Mouse (Mus musculus) myocyte (in vitro differentiated cells): ENCODE results near the gene Atp6v0d1.

ENCODE experiments used
- CEBPB ChIP-seq: IDR thresholded peaks from 2 replicates; pipeline ENCODE4 v1.6.1; 2011; ENCODE audit warnings: mild to moderate bottlenecking, moderate library complexity; ENCODE audit not compliant: poor library complexity, insufficient read depth, severe bottlenecking
- E2F4 ChIP-seq: IDR thresholded peaks from one replicate; pipeline ENCODE4 v1.6.1; 2011; ENCODE audit warnings: mild to moderate bottlenecking, control low read depth, moderate library complexity; ENCODE audit not compliant: insufficient read depth
- MYOD1 ChIP-seq, 3 experiments: IDR thresholded peaks; one replicate each; pipeline ENCODE4 v1.6.1; 2011; ENCODE audit warnings: control low read depth in 2 of 3, low read depth in 2 of 3, mild to moderate bottlenecking in 2 of 3, moderate library complexity in 1 of 3; ENCODE audit not compliant: insufficient read length in 2 of 3, control insufficient read depth in 1 of 3
- POLR2A ChIP-seq: IDR thresholded peaks from one replicate; pipeline ENCODE4 v1.6.1; 2011; ENCODE audit warnings: low read depth, mild to moderate bottlenecking, control low read depth, moderate library complexity; ENCODE audit not compliant: insufficient read length
- POLR2AphosphoS2 ChIP-seq: IDR thresholded peaks from one replicate; pipeline ENCODE4 v1.6.1; 2011; ENCODE audit warnings: low read depth, control low read depth; ENCODE audit not compliant: insufficient read length
- REST ChIP-seq: IDR thresholded peaks from one replicate; pipeline ENCODE4 v1.6.1; 2011; ENCODE audit warnings: mild to moderate bottlenecking, control low read depth, moderate library complexity; ENCODE audit not compliant: insufficient read depth, insufficient read length
- USF1 ChIP-seq: IDR thresholded peaks from one replicate; pipeline ENCODE4 v1.6.1; 2011; ENCODE audit warnings: low read depth, mild to moderate bottlenecking, control low read depth, moderate library complexity

GRCm38 (mm10) chr8:105579719-105580118, 13.9 kb upstream of the Atp6v0d1 start:
- TF ChIP-seq CEBPB (no peak), POLR2A (no peak), POLR2AphosphoS2 (no peak), MYOD1 (IDR thresholded peaks at IDR 0.05; ENCODE audit: control insufficient read depth in 1 of 3, insufficient read length in 2 of 3, low read depth in 2 of 3) (no peak), USF1 (no peak), REST (no peak), E2F4 (no peak)
